Mouse (Mus musculus): Measurements from ENCODE around the gene Ceacam20. TPM values are rescaled to one million over a fixed set of nuclear protein-coding genes. Genes with fewer than 3 reads are reported as not detected.
"Not testable (repeated sequence)": the region's sequence is repeated elsewhere in the genome, so short reads cannot be mapped to it uniquely, and the experiment has no call there.

Ceacam20 gene
- total RNA-seq (2017), result not detected in 2 replicates

DNA sequence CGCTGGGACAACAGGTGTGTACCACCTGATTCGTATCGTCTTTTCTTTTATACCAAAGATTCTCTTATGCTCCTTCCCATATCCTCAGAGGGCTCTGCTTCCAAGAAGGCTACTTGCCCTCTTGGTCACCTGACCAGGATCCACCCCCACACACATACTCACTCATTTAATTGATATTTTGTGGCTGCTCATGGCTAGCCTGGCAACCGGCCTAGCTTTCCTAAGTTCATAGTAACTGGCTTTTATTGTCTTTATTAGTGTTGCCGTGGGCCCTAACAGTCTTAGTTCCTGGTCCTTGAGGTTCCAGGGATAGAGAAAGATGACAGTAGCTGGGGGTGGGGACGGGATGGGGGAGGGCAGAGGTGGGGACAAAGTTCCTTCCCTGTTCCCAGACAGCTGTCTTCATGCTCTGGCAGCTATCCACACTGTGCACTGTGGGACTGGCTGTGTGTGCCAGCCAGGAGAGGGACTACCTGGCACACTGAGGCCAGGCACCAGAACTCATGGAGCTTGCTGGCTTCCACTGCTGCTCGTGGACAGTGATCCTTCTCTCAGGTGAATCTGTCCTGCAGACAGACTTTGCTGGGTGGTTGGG lies at the start of gene Ceacam20:
Gene Ceacam20, plus strand, starts transcription at position 428 of the 595 bp plus-strand sequence.
- ATAC-seq (ENCODE audit: extremely low read depth, insufficient number of reproducible peaks, low FRiP score, poor library complexity, severe bottlenecking), result no peak

DNA sequence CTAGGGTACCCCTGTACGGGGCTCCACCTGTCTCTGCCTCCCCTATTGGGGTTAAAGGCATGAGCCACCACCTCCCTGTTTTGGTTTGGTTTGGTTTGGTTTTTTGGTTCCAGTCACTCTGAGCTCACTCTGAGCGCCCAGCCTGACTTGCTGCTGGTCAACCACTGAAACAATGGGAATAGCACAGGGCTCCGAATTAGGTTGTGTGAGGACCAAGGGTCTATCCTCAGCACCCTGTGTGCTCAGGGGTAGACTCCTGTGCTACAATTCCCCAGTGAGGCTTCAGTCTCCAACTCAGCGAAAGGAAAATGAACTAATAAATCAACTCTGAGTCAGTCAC lies 45.1 kb upstream of the Ceacam20 start:
- ATAC-seq (ENCODE audit: extremely low read depth, insufficient number of reproducible peaks, low FRiP score, poor library complexity, severe bottlenecking), result no peak

DNA sequence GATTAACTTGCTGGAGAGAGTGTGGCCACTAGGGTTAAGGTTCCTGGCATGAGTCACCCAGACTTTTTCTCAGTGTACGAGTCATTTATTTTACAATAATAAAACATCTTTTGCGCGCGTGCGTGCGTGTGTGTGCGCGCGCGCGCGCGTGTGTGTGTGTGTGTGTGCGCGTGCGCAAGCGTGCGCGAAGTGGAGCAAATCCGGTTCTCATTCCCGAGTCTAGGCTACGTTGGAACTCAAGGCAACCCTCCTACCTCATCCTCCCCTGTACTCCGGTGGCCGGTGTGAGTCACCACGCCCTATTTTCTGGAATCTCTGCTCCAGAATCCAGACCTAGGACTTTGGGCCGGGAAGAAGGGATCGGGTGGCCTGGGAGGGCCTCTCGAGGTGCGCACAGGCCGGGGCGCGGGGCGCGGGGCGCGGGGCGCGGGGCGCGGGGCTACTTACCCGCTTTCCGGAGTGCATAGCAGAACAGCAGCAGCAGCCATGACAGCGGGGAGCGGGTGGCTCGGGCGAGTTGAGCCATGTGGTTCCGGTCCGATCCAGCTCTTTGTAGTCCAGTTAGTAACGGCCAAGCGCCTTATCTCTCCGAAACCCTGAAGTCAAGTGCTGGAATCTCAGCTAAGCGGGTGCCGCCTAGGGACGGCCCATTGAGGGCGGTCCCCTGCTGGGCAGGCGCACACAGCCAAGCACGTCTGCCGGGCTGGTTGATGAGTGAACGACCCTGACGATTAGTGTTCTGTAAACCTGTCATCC lies 44.5 kb upstream of the Ceacam20 start, which contains the start of gene Pvr:
Gene Pvr, minus strand, starts transcription at position 655 of the 756 bp plus-strand sequence.
- peak; percentile 48 for ATAC-seq (ENCODE audit: extremely low read depth, insufficient number of reproducible peaks, low FRiP score, poor library complexity, severe bottlenecking)

DNA sequence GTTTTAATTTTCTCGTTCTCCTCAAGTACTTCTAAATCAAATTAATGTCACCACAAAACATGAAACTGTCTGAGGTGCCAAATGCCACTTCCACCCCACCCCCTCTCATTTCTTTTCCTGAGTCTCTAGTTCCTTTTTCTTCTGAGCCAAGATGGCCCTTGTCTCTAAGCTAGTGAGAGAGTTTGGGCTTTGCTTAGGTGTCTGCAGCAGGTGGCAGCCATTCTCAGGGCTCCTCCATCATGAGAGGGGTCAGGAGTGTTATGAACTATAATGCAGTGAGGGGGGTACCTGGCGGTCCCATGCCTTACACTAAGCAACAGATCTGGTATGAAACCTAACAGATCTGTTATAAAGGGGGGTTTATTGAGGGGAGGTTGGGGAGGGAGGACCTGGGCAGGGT lies 41.9 kb upstream of the Ceacam20 start:
- no peak for ATAC-seq (ENCODE audit: extremely low read depth, insufficient number of reproducible peaks, low FRiP score, poor library complexity, severe bottlenecking)

DNA sequence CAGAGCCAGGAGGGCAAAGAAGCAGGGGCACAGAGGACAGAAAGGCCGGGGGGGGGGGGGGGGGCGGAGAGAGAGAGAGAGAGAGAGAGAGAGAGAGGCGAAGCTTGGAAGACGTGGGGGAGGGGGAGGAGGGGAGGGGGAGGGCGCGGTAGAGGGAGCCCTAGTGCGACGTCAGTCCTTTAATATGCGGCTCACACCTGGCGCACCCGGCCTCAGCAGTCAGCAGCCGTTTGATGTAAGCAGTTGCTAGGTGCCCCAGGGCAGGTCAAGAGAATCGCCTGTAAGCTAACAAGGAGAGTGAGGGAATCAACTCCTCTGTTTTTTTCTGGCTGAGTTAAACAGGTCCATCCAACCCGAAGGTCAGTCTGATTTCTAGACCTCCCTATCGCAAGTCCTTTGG lies 41.4 kb upstream of the Ceacam20 start:
- ATAC-seq (ENCODE audit: extremely low read depth, insufficient number of reproducible peaks, low FRiP score, poor library complexity, severe bottlenecking), result no peak

DNA sequence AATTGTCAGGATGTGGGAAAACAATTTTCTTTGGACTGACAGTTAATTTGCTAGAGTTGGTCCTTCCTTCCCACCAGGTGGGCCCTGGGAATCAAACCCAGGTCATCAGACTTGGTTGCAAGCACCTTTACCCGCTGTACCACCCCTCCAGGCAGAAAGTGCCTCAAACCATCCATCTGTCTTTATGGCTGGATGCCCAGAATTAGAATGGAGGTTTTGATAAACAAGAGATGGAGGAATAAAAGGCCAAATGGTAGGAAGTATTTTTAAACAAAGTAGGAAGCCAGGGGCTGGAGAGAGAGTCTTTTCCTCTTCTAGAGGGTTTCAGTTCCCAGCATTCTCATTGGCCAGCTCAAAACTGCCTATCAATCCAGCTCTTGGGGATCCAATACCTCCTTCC lies 39.8 kb upstream of the Ceacam20 start:
- no peak for ATAC-seq (ENCODE audit: extremely low read depth, insufficient number of reproducible peaks, low FRiP score, poor library complexity, severe bottlenecking)

DNA sequence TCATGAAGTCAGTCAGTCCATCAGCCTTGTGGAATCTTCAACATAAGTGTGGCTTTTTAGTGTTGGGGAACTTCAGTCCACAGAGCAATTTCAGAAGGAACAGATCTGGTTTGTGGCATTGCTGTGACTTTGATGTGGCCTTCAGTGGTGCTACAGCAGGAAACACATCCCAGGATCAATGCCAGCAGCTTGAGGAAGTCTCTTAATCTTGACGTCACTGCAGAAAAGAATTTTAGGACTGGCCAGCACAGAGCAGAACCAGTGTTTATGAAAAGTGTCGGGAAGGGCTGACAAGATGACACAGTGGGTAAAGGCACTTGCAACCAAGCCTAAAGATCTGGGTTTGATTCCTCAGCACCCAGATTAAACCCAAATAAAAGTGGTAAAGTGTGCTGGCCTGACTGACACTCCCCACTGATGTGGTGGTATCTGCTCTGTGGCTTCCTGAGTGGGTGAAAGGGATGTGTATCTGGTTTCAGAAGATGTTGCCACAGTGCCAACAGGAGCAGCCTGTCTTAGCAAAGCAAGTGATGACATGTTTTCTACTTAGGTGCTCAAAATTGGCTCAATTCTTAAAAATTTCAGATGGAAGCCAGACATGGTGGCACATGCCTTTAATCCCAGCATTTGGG lies 38.2 kb upstream of the Ceacam20 start:
- ATAC-seq (ENCODE audit: extremely low read depth, insufficient number of reproducible peaks, low FRiP score, poor library complexity, severe bottlenecking), result no peak

DNA sequence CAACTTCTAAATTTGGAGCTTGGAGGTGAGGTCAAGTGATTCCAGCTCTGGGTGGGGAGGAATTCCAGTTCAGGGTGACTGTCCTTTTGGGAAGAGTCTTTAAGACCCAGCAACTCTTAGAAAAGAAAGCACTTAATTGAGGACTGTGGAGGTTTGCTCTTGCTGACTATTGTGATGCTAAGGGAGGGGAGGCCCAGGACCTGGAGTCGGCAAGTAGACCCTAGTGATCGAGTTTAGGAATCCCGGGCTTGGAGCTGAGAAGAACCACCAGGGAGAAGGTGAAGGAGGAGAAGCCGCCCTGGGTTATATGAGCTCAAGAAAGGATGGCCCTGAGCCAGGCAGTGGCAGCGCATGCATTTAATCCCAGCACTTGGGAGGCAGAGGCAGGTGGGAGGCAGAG lies 36.7 kb upstream of the Ceacam20 start:
- ATAC-seq (ENCODE audit: extremely low read depth, insufficient number of reproducible peaks, low FRiP score, poor library complexity, severe bottlenecking), result no peak

DNA sequence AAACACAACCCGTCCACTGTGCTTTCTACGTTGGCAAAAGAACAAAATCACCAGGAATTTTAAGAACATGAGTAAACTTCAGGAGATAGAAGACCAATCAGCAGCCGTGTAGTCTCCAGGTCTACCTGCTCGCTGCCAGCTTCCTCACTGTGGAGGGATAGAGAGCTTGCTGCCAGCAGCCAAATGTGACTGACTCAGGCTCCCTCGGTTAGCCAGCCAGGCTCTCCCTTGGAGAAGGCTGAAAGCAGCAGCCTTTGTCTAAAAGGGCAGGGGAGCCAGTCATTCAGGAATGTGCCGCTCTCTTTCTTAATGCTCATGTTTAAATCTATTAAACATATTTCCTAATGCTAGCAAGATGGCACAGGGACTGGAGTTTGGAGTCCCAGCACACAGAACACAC lies 34.7 kb upstream of the Ceacam20 start:
- not testable (repeated sequence) for ATAC-seq (ENCODE audit: extremely low read depth, insufficient number of reproducible peaks, low FRiP score, poor library complexity, severe bottlenecking)

DNA sequence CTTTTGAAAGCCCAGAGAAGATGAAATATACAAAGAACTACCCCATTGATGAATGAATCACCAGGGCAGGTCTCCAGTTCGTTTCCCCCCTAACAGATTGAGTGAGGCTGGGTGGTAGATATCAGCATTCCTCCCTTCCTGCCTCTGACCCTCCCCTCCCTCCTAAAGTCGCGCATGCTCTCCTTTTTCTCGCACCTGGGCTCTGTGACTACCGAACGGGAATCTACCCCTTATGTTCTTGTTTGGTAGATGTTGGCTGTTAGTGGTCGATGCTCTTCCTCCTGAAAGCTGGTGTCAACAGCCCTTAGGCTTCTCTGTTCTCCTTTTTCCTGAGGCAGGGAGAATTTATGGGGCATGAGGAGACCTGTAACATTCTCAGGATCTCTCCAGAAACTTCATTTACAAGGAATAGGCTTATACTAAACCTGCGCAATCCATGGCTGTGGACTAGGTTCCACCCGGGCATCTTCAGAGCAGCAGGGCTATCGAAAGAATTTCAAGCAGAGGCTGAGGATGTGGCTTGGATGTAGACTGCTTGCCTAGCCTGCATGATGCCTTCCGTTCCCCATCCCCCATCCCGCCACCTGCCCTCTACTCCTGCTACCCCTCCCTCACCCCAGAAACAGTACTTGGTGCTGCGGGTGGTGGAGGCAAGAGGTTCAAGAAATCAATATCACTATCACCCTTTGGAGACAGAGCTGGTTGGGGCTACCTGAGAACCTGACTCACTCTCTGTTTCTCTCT lies 32.9 kb upstream of the Ceacam20 start:
- ATAC-seq (ENCODE audit: extremely low read depth, insufficient number of reproducible peaks, low FRiP score, poor library complexity, severe bottlenecking), result no peak

DNA sequence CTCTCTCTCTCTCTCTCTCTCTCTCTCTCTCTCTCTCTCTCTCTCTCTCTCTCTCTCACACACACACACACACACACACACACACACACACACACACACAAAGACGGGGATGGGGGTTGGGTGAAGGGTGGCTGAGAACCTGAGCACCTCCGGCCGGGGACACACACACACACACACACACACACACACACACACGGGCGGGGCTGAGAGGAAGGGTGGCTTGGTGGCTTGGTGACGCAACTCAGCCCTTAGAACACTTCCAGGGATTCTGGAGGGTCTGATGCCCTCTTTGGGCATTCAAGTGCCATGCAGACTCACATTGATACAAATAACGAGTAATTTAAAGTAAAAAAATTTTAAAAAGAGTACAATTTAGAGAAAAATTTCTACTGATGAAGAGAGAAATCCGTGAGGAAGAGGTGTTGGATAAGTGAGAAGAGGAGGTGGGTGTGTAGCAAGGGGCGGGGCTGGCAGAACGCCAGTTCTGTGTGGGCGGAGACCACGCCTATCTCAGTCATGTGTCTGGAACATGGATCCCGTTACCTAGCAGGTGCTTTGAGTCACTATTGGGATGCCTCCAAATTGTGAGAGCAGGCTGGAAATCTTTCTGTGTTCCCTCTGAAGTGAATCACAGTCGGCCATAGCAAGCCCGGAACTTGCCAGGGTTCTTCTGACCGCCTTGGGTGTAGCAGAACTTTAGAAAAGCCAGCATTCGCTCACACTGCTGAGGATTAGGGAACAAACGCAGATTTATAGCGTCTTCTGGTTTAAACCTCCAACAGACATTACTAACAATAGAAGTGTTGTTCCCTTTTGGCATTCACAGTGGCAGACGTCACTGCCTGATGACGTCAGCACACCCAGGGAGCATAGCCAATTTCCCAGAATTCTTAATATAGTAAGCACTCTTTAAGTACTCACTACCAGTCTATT lies 32.1 kb upstream of the Ceacam20 start:
- peak; percentile 45; the same call in 1 of the 2 replicates for ATAC-seq (ENCODE audit: extremely low read depth, insufficient number of reproducible peaks, low FRiP score, poor library complexity, severe bottlenecking)

DNA sequence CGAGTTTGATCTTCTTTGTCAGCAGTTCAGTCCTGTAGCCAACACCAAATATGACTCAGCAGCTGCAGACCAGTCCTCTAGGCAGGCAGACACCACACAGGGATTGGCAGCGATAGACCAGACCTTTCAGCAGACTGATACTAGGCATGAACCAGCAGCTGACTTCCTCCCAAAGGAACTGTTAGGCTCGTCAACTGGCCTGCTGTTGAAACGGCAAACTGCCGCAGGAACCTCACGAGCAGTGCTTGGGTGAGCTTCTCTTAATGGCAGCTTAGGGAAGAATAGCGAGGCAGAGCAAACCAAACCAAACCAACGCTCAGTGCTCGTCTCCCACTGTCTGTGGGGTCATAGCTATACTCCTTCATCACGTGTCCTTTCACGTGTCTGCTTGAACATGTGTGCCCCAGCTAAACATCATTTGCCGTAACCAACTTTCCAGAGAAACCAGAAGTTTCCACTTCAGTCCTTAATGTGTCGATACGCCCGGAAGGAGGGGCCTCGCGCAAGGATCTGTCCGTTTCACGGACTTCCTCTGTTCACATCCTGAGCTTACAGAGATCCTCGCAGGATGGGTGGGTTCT lies 30.0 kb upstream of the Ceacam20 start:
- ATAC-seq (ENCODE audit: extremely low read depth, insufficient number of reproducible peaks, low FRiP score, poor library complexity, severe bottlenecking), result 0 out of 2 replicates have a peak, but pooled peaks have one; percentile 3

DNA sequence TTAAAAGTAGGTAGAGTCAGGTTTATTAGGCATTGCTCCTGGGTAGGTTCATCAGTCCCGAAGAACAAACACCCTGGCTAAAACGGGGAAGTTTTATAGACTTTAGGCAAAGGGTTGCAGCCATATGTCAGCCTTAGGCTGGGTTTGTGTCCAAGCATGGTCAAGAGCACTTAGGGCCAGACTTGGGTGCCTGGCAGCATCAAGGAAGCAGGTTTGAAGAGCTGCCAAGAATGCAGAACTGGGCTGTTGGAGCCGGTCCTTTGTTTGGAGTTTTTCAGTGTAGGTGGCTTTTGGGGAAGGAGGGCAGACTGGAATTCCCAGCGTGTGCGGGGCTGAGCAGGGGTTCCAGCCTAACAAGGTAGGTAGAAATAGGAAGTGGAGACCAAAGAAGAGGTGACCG lies 29.3 kb upstream of the Ceacam20 start:
- ATAC-seq (ENCODE audit: extremely low read depth, insufficient number of reproducible peaks, low FRiP score, poor library complexity, severe bottlenecking), result no peak

DNA sequence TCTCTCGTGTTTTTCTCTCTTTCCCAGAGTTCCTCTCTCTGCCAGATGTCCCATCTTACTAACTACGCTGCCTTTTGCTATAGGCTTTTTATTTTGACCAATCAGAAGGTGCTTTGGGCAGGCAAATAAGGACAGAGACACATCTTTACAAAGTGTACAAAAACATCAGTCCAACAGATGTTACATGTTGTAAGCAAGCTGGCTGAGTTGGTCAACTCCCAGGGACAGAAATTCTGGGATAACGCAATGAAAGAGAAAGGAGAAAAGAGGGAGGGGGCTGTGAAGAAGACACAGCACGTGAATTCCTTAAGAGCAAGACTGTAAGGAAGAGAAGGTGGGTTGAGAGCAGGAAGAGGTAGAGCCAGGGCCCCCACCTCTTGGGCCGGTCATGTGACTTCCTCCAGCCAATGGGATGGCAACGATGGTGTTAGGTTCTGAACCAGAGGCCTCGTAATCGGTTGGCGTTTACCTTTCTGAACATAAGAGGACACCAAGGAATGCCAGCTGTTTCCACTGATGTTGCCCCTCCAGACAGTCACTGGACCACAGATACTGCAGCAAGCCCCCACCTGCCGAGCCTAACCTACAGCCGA lies 27.9 kb upstream of the Ceacam20 start:
- ATAC-seq (ENCODE audit: extremely low read depth, insufficient number of reproducible peaks, low FRiP score, poor library complexity, severe bottlenecking), result no peak

DNA sequence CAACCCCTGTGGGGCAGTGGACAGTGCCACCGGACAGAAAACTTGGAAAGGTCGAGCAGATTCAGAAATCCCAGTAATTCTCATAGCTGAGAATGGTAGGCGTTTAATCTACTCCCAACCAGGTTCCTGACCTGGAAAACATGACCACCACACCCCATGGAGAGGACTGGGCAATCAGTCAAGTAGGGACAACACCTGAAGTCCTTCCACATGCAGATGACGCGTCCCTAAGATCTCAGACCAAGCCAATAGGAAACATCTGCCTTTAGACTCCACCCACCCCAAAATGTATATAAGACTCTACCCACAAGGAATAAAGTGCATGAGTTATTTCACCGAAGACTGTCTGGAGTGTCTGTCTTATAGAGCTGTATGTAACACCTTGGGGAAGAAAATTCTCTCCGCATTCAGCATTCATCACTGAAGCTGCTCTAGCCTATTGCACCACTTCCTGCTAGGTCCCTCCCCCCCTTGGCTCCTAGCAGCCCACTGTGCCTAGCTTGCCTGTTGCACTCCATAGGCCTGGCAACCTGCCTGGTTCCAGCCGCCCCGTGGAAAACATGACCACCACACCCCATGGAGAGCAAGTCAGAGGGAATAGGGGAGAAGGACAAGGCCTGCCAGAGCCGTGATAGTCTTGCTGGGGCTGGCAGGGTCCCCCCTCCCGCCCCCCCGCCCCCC lies 25.5 kb upstream of the Ceacam20 start:
- peak; percentile 30; the same call in 1 of the 2 replicates for ATAC-seq (ENCODE audit: extremely low read depth, insufficient number of reproducible peaks, low FRiP score, poor library complexity, severe bottlenecking)

DNA sequence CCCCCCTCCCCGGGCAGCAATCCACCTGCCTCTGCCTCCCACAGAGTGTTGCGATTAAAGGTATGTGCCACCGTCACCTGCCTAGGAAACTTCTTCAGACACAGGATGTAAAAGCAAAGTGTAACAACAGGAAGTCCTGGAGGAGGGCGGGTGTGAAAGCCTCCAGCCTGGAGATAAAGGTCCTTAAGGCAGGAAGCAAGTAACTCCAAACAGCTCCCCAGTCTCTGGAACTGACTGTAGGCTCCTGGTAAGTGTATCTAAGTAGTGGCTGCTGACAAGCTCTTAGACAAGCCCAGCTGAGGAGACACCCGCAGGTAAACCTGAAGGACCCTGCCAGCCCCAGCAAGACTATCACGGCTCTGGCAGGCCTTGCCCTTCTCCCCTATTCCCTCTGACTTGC lies 25.0 kb upstream of the Ceacam20 start:
- no peak for ATAC-seq (ENCODE audit: extremely low read depth, insufficient number of reproducible peaks, low FRiP score, poor library complexity, severe bottlenecking)

DNA sequence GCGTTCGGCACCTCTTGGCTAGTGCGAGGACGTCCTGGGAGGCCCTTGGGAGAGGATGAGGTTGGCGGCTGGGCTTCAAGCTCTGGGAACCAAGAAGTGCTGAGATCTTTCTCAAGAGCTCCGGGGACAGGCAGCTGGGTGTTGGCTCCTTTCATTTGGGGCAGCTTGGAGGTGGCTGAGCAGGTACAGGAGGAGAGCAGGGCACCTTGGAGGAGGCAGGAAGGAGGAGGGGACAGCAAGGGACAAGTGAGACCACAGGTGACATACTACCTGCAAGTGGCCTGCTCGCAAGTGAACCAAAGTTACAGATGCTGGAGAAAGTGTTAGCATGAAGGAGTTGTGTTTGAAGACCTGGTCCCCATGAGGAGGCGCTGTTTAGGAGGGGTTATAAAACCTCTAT lies 20.5 kb upstream of the Ceacam20 start:
- ATAC-seq (ENCODE audit: extremely low read depth, insufficient number of reproducible peaks, low FRiP score, poor library complexity, severe bottlenecking), result no peak
